Mouse (Mus musculus): Measurements from ENCODE around the gene E2f2. TPM values are rescaled to one million over a fixed set of nuclear protein-coding genes. Genes with fewer than 3 reads are reported as not detected.
A peak's percentile ranks its signal among the peaks of the same experiment; 100 is the strongest.

The E2f2 gene
- polyA plus RNA-seq (2014; fragmentation: Nextera tagmentation; extraction: Ambion mirVana): 1.2 and 1.3 TPM in 2 replicates

DNA sequence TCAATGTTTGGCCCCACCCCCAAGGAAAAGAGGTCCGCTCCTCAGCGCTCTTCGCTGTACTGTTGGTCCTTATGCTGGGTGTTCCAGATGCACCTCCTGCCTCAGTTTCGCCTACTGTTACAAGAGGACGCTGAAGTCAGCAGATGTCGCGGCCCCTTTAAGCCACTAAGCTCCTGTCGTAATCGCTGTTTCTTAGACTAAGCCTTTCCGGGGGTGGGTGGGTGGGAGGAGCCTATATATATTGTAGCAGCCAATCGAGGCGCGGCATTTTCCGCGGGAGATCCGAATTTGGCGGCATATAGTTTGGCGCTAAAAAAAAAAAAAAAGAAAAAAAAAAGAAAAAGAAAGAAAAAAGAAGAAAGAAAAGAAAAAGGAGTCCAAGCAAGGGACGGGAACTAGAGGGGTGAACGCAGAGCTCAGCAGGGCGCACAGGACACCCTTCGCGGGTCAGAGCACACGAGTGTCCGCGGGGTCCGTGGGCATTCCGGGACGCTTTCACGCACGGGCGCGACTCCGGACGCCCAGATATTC, at the start of gene E2f2:
Gene E2f2, plus strand, starts transcription at position 384 of the 531 bp plus-strand sequence.
- H3K4me2 ChIP-seq (replicated peaks): peak within 1 kb of the TSS; percentile 100
- no peaks in the 10 kb centered on the region for H3K9me3 ChIP-seq (ENCODE audit: control insufficient read depth, low read length)
- H3K27me3 ChIP-seq (ENCODE audit: control insufficient read depth, insufficient read depth, low read length): no peaks in the 10 kb centered on the region
- H3K4me3 ChIP-seq (replicated peaks; ENCODE audit: low read length): peak within 1 kb of the TSS; percentile 49
- 0 out of 2 replicates have a peak, but pooled peaks cover 6% of the 10 kb centered on the region for H3K4me1 ChIP-seq (replicated peaks; ENCODE audit: control insufficient read depth, insufficient read depth, low read length)
- under 1% methylated on average over 35 of the region's 35 CpGs for WGBS
- no peak within 1 kb of the TSS for H3K27ac ChIP-seq
- H3K9ac ChIP-seq: peak within 1 kb of the TSS; percentile 60
- ATAC-seq (ENCODE audit: low FRiP score): 0 out of 2 replicates have a peak, but pooled peaks have one; percentile 49
- no peaks in the 10 kb centered on the region for H3K36me3 ChIP-seq (replicated peaks; ENCODE audit: control insufficient read depth, insufficient read depth)
- peak; percentile 84 for DNase-seq (ENCODE audit: low spot score)

DNA sequence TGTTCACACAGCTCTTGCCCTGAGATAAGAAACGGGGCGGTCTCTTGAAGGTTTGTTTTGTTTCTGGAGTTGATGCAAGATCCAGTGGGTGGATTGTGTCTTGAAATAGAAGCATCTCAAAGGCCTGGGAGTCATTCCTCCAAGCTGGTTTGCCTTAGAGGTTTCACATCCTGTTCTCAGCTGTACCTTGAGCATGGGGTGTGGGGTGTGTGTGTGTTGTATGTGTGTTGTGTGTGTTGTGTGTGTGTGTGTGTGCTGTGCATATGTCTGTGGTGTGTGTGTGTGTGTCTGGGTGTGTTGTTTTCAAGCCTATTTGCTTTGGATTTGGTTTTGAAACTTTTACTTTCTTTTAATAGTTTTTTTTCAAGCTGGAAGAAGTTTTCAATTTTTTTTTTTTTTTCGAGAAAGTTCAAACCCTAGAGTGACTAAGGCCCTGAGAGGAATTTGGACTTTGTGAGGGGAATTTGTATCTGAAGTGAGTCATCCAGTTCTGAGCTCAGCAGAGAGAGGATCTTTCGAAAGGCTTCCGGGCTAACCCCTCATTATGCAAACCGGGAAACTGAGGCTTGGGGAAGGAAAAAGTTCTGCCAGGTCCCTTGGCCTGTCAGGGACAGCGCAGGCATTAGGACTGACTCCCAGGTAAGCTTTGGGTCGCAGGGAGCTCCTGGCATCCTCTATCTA, 48.9 kb upstream of the E2f2 start:
- no peak for ATAC-seq (ENCODE audit: low FRiP score)
- H3K36me3 ChIP-seq (replicated peaks; ENCODE audit: control insufficient read depth, insufficient read depth): no peaks in the 10 kb centered on the region
- no peak overlapping the region for H3K9ac ChIP-seq
- H3K4me2 ChIP-seq (replicated peaks): no peak overlapping the region
- DNase-seq (ENCODE audit: low spot score): no peak
- no peak overlapping the region for H3K4me3 ChIP-seq (replicated peaks; ENCODE audit: low read length)
- H3K4me1 ChIP-seq (replicated peaks; ENCODE audit: control insufficient read depth, insufficient read depth, low read length): no peaks in the 10 kb centered on the region
- H3K27me3 ChIP-seq (ENCODE audit: control insufficient read depth, insufficient read depth, low read length): no peaks in the 10 kb centered on the region
- H3K27ac ChIP-seq: no peak overlapping the region
- WGBS: 76% methylated on average over 8 of the region's 8 CpGs
- H3K9me3 ChIP-seq (ENCODE audit: control insufficient read depth, low read length): no peaks in the 10 kb centered on the region

DNA sequence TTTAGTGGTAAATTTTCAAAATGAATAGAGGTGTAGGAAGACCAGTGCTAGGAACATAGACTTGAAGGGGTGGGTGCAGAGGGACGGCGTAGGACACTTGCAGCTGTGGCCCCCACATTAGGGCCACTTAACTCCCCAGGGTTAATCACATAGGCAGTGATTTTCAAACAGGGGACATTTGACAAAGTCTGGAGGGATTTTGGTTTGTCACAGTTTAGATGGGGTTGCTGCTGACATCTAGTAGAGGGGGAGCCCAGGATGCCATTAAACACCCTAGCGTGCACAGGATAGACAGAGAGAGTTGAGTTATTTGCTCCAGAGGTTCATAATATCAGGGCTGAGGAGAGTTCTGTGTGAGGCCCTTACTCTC, 48.4 kb upstream of the E2f2 start:
- H3K27me3 ChIP-seq (ENCODE audit: control insufficient read depth, insufficient read depth, low read length): no peaks in the 10 kb centered on the region
- no peak overlapping the region for H3K27ac ChIP-seq
- DNase-seq (ENCODE audit: low spot score) (no peak), ATAC-seq (ENCODE audit: low FRiP score) (no peak)
- H3K36me3 ChIP-seq (replicated peaks; ENCODE audit: control insufficient read depth, insufficient read depth): no peaks in the 10 kb centered on the region
- 93% methylated on average over 3 of the region's 3 CpGs for WGBS
- H3K4me1 ChIP-seq (replicated peaks; ENCODE audit: control insufficient read depth, insufficient read depth, low read length): no peaks in the 10 kb centered on the region
- no peak overlapping the region for H3K4me2 ChIP-seq (replicated peaks)
- no peak overlapping the region for H3K9ac ChIP-seq
- no peak overlapping the region for H3K4me3 ChIP-seq (replicated peaks; ENCODE audit: low read length)
- H3K9me3 ChIP-seq (ENCODE audit: control insufficient read depth, low read length): no peaks in the 10 kb centered on the region

DNA sequence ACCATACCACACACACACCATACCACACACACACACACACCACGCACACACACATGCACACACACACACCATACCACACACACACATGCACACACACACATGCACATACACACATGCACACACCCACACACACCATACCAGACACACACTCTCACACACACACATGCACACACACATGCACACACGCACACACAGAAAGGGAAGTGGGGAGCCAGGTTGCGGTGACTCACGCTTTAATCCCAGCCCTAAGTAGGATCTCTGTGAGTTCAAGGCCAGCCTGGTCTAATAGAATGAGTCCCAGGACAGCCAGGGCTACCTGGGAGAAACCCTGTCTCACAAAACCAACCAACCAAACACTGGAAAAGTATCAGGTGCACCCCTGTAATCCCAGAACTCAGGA, 47.6 kb upstream of the E2f2 start:
- Histone ChIP-seq H3K9ac (no peak overlapping the region), H3K27ac (no peak overlapping the region), H3K9me3 (ENCODE audit: control insufficient read depth, low read length) (no peaks in the 10 kb centered on the region), H3K4me3 (replicated peaks; ENCODE audit: low read length) (no peak overlapping the region), H3K27me3 (ENCODE audit: control insufficient read depth, insufficient read depth, low read length) (no peaks in the 10 kb centered on the region), H3K4me2 (replicated peaks) (no peak overlapping the region), H3K36me3 (replicated peaks; ENCODE audit: control insufficient read depth, insufficient read depth) (no peaks in the 10 kb centered on the region), H3K4me1 (replicated peaks; ENCODE audit: control insufficient read depth, insufficient read depth, low read length) (no peaks in the 10 kb centered on the region)
- WGBS: 99% methylated on average over 4 of the region's 4 CpGs
- DNase-seq (ENCODE audit: low spot score) (no peak), ATAC-seq (ENCODE audit: low FRiP score) (no peak)

DNA sequence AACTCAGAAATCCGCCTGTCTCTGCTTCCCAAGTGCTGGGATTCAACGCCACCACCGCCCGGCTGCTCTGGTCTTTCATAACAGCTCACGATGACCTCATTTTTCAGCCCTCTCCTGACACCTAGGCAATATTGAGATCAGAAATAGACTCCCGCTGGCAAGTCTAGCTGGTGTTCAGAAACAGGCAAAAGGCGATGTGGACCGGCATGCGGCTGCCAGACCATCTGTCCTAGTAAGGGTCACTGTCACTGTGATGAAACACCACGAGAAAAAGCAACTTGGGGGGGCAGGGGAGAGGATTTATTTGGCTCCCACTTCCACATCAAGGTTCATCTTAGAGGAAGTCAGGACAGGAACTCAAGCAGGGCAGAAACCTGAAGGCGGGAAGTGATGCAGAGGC, 46.7 kb upstream of the E2f2 start:
- Histone ChIP-seq H3K36me3 (replicated peaks; ENCODE audit: control insufficient read depth, insufficient read depth) (no peaks in the 10 kb centered on the region), H3K27me3 (ENCODE audit: control insufficient read depth, insufficient read depth, low read length) (no peaks in the 10 kb centered on the region), H3K27ac (no peak overlapping the region), H3K9ac (no peak overlapping the region), H3K4me3 (replicated peaks; ENCODE audit: low read length) (no peak overlapping the region), H3K4me1 (replicated peaks; ENCODE audit: control insufficient read depth, insufficient read depth, low read length) (no peaks in the 10 kb centered on the region), H3K9me3 (ENCODE audit: control insufficient read depth, low read length) (no peaks in the 10 kb centered on the region), H3K4me2 (replicated peaks) (no peak overlapping the region)
- ATAC-seq (ENCODE audit: low FRiP score) (no peak), DNase-seq (ENCODE audit: low spot score) (no peak)
- WGBS: 88% methylated on average over 11 of the region's 11 CpGs

DNA sequence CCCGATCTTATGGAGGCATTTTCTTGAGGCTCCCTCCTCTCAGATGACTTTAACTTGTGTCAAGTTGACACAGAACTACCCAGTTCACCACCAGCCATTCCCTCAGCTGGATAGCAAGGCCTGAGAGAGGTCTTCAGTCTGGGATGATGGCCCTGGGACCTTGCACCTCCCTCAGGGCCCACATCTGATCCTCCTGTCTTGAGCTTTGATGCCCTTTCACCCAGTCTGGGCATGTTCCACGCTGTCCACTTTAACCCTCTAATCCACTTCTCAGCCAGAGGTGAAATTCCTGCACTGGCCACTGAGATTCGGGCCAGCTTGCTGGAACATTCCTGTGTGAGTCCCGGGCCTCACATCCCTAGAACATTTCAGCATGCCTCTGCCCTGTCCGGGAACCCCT, 46.2 kb upstream of the E2f2 start:
- Histone ChIP-seq H3K9ac (no peak overlapping the region), H3K4me3 (replicated peaks; ENCODE audit: low read length) (no peak overlapping the region), H3K9me3 (ENCODE audit: control insufficient read depth, low read length) (no peaks in the 10 kb centered on the region), H3K4me2 (replicated peaks) (no peak overlapping the region), H3K4me1 (replicated peaks; ENCODE audit: control insufficient read depth, insufficient read depth, low read length) (no peaks in the 10 kb centered on the region), H3K27me3 (ENCODE audit: control insufficient read depth, insufficient read depth, low read length) (no peaks in the 10 kb centered on the region), H3K27ac (no peak overlapping the region), H3K36me3 (replicated peaks; ENCODE audit: control insufficient read depth, insufficient read depth) (no peaks in the 10 kb centered on the region)
- no peak for DNase-seq (ENCODE audit: low spot score)
- ATAC-seq (ENCODE audit: low FRiP score): no peak
- 82% methylated on average over 5 of the region's 5 CpGs for WGBS

DNA sequence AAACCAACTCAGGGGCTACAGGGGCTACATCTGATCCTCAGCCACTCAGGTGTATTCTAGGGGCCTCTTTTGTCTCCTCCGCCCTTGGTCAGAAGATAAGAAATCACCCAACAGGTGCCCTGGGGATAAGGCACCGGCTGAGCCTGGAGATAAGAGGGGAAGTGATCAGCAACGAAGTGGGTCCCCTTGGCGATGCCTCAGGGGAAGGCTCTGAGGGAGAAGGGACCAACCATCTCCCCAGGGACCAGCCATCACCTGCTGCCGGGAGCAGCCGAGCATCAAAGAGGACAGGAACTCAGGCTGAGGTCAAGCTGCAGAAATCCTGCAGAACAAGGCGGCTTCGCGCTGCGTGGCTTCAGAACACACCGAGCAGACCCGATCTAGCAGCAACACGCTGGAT, 44.5 kb upstream of the E2f2 start:
- Histone ChIP-seq H3K27ac (no peak overlapping the region), H3K4me2 (replicated peaks) (no peak overlapping the region), H3K27me3 (ENCODE audit: control insufficient read depth, insufficient read depth, low read length) (no peaks in the 10 kb centered on the region), H3K9me3 (ENCODE audit: control insufficient read depth, low read length) (no peaks in the 10 kb centered on the region), H3K36me3 (replicated peaks; ENCODE audit: control insufficient read depth, insufficient read depth) (no peaks in the 10 kb centered on the region), H3K4me1 (replicated peaks; ENCODE audit: control insufficient read depth, insufficient read depth, low read length) (no peaks in the 10 kb centered on the region), H3K9ac (no peak overlapping the region), H3K4me3 (replicated peaks; ENCODE audit: low read length) (no peak overlapping the region)
- 73% methylated on average over 13 of the region's 13 CpGs for WGBS
- ATAC-seq (ENCODE audit: low FRiP score) (no peak), DNase-seq (ENCODE audit: low spot score) (no peak)

DNA sequence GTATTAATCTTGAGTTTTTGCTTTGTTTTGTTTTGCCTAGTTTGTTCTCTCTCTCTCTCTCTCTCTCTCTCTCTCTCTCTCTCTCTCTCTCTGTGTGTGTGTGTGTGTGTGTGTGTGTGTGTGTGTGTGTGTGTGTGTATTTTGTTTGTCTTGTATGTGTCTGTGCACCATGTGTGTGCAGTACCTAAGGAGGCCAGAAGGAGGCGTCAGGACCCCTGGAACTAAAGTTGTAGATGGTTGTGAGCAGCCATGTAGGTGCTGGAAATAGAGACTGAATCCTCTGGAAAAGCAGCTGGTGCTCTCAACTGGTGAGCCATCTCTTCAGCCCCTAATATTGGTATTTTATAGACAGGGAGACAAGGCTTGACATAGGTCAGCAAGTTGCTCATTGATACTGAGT, 42.4 kb upstream of the E2f2 start:
- Histone ChIP-seq H3K9me3 (ENCODE audit: control insufficient read depth, low read length) (no peaks in the 10 kb centered on the region), H3K27me3 (ENCODE audit: control insufficient read depth, insufficient read depth, low read length) (no peaks in the 10 kb centered on the region), H3K4me1 (replicated peaks; ENCODE audit: control insufficient read depth, insufficient read depth, low read length) (peaks cover 17% of the 10 kb centered on the region), H3K36me3 (replicated peaks; ENCODE audit: control insufficient read depth, insufficient read depth) (no peaks in the 10 kb centered on the region), H3K9ac (no peak overlapping the region), H3K4me3 (replicated peaks; ENCODE audit: low read length) (no peak overlapping the region), H3K4me2 (replicated peaks) (no peak overlapping the region), H3K27ac (no peak overlapping the region)
- 87% methylated on average over 1 of the region's 1 CpGs for WGBS
- no peak for ATAC-seq (ENCODE audit: low FRiP score)
- no peak for DNase-seq (ENCODE audit: low spot score)

DNA sequence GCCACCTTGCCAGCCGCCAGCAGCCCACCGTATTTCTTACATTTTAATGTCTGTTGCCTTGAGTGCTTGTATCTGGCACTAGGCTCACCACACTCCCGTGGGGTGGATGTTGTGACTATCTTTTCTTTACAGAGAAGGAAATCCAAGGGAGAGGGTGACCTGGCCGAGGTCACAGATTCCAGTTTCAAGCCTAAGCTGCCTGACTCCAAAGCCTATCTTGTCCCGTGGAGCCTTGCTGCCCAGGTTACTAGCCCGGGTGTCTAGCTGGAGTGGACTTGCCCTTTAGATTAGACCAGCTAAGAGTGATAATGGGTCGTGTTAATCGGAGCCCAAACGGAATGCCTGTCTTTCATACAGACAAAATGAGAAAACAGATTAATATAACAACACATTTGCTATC, 38.4 kb upstream of the E2f2 start:
- no peaks in the 10 kb centered on the region for H3K27me3 ChIP-seq (ENCODE audit: control insufficient read depth, insufficient read depth, low read length)
- peak overlapping the region; percentile 77 for H3K4me2 ChIP-seq (replicated peaks)
- H3K9ac ChIP-seq: peak overlapping the region; percentile 68
- H3K27ac ChIP-seq: peak overlapping the region; percentile 94
- no peaks in the 10 kb centered on the region for H3K36me3 ChIP-seq (replicated peaks; ENCODE audit: control insufficient read depth, insufficient read depth)
- ATAC-seq (ENCODE audit: low FRiP score) (no peak), DNase-seq (ENCODE audit: low spot score) (no peak)
- H3K4me1 ChIP-seq (replicated peaks; ENCODE audit: control insufficient read depth, insufficient read depth, low read length): peaks cover 34% of the 10 kb centered on the region
- WGBS: 8% methylated on average over 9 of the region's 9 CpGs
- H3K9me3 ChIP-seq (ENCODE audit: control insufficient read depth, low read length): no peaks in the 10 kb centered on the region
- peak overlapping the region; percentile 35; the same call in 1 of the 2 replicates for H3K4me3 ChIP-seq (replicated peaks; ENCODE audit: low read length)

All from hindbrain, embryonic 14.5 days (tissue).